Mouse (Mus musculus): Measurements from ENCODE around the gene Cntnap1.

GRCm38 (mm10) chr11:101155728-101156371, 14.5 kb upstream of the Cntnap1 start, which contains the start of gene Tubg2:
- TF ChIP-seq CTCF (IDR thresholded peaks at IDR 0.05; ENCODE audit: low read depth, low read length) (no peak), POLR2A (IDR thresholded peaks at IDR 0.05; ENCODE audit: insufficient read depth, low read length) (no peak), EP300 (IDR thresholded peaks at IDR 0.05; ENCODE audit: insufficient read depth, low read depth, low read length) (peak; percentile 39; the same call in 1 of the 2 replicates)

All from ES-Bruce4 (cell line).